Mouse (Mus musculus): ENCODE results near the gene Ptrh2. TPM values are rescaled to one million over a fixed set of nuclear protein-coding genes. Genes with fewer than 3 reads are reported as not detected.
A peak's percentile ranks its signal among the peaks of the same experiment; 100 is the strongest.

Gene Ptrh2
- 10 to 100 TPM; 12.4 to 12.7 TPM for total RNA-seq (2021)
- long read RNA-seq, experiment 1, transcript Ptrh2-202 (2 exons, 3,038 nt): major isoform, 11 of 11 reads
- long read RNA-seq, experiment 1, partial matches to known transcripts: 0 of 11 reads
- long read RNA-seq, experiment 1, other reads (novel, unspliced or antisense): 0 of 11 reads
- long read RNA-seq, experiment 2, transcript Ptrh2-202 (2 exons, 3,038 nt): major isoform, 33 of 37 reads
- long read RNA-seq, experiment 2, partial matches to known transcripts: 1 of 37 reads
- long read RNA-seq, experiment 2, other reads (novel, unspliced or antisense): 3 of 37 reads

DNA sequence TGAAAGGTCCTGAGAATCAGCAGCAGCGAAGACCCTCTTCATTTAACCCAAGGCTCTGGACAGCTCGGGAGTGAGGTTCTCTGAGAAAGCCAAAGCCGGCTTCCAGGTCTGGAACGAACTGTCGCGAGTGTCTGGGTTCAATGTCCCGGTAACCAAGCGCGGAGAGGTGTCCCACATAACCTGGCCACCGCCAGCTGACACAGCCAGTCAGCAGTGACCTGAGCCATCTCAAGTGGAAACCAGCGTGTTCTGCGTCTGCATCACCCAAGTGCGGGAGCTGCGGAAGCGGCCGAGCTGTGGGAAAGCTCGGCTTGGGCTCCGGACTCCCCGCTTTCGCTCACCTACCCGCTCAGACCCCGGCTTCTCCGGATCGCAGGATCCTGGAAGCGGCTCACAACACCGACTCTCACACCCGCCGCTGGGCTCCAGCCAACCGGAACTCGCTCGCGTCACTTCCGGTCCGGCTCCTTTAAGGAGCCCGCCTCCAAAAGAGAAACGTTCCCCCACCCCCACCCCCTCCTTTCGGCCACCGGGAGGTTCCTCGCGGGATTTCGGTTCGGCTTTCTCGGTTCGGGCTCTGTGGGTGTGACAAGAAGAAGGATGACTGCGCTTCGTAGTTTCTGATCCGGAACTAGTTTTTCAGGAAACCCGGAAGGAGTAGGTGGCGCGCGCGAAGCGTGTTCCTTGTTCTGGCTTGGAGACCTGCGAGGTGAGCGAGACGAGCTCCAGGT is at the start of gene Ptrh2, which contains the start of gene Vmp1:
Gene Ptrh2, plus strand, starts transcription at position 591 of the 731 bp plus-strand sequence.
Gene Vmp1, minus strand, starts transcription at position 442 of the 731 bp plus-strand sequence.
- DNase-seq (ENCODE audit: low spot score in 2 of 2): peak; percentile 92 to 93

DNA sequence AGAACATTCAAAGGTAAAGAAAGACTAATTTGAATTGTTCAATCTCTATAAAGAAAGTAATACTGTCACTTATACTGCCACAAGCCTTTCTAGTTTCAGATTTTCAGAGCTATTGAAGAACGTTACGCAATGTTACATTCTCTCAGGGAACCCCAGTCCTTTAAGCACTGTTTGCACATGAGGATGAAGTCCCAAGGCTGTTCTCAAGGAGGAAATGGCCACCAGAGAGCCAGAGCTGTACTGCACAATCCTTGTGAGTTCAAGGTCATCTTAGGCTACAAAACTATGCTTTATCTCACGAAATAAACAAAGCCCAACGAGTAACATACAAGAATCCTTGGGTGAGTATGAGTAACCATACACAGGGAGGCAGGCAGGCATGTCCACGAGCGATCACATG is 49.4 kb upstream of the Ptrh2 start:
- DNase-seq (ENCODE audit: low spot score in 2 of 2): no peak

GRCm38 (mm10) chr11:86637697-86638096 is 46.1 kb upstream of the Ptrh2 start:
- DNase-seq (ENCODE audit: low spot score in 2 of 2): no peak

DNA sequence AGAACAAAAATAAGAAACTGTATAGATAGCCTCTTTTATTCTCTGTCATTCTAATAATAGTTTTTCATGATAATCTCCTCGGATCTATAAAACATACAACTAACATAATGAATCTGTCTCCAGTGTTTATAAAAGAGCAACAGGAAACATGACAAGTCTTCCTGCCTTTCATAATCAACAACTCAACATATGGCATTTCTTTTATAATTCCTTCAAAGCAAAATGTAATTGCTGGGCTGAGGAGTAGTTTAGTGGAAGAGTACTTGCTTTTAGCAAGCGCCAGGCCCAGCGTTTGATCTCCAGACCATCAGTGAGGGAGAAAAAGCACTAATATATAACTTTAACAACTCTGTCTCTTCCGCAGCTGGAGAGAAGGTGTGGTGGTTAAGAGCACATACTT is 42.1 kb upstream of the Ptrh2 start:
- no peak for DNase-seq (ENCODE audit: low spot score in 2 of 2)

DNA sequence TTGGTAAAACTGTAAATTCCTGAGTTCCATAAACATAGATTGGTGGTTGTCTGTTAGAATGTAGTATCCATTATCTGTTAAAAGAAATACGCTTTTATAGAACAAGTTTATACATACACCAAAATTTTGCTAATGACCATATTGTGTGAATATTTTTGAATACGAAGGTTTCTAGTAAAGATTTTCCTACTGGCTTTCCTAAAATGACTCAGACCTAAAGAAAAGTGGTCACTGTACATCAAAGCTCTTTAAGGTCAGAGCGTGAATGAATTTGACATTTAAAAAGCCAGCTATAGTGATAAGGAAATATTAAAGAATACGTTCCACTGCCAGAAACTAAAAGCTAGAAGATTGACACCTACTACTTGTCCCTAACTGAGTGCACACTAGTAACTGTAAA is 39.2 kb upstream of the Ptrh2 start:
- no peak for DNase-seq (ENCODE audit: low spot score in 2 of 2)

DNA sequence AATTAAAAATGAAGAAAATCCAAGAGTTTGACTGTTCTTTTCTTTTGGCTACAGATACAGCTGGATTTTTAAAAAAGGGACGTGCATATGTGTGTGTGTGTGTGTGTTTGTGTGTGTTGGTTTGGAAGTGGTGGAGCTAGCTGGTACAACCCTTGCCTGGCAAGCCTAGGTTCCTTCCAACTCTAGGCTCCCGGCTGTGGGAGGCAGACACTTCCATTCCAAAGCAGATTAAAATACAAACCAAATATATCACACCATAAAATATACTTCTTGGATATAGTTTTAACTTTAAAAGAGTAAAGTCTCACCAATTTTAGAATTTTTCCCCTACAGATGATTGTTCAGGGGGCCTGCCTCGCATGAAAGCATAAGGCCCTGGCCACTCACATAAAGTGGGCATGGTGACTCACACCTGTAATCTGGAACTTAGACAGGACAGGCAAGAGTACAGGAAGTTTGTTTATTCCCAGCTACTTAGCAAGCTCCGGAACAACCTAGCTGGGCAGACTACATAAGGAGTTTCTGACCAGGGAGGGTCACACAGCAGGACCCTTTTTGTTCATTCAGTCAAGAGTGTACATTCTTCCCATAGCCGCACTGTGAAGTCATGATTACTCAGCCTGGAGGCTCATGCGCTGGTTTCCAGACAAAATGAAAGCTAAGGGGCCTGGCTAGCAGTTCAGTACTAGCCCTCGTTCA is 37.5 kb upstream of the Ptrh2 start:
- DNase-seq (ENCODE audit: low spot score in 2 of 2): no peak

- DNase-seq (ENCODE audit: low spot score in 2 of 2): no peak
Measured at GRCm38 (mm10) chr11:86646885-86647459, 36.8 kb upstream of the Ptrh2 start.

DNA sequence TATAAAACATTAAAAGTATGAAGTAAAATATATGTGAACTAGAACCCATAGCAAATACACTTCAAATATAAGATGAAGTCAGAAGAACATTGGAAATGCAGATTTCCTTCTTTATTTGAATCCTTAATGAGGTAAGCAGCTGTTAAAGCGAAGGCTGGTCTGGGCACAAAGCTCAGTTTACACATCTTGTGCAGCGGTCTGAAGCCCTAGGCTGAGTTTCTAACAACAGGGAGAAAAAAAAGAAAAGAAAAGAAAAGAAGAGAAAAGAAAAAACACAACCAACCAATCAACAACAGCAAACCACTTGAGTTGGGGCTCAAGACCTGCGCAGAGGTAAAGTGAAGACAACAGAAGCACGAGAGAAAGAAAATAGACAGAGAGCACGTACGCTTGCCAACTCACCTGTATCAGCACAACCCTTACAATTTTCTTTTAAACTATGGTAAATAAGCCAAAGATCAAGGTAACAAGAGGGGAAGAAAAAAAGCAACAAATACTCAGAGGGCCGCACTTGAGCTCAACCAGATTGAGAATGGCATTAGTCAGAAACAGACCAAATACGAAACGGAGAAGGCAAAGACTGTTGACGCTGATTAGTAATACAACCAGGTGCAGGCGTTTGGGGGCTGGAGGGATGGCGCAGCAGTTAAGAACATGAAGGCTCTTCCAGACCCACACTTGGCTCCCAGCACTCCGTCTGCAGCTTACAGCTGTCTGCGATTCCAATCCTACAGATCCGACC is 35.9 kb upstream of the Ptrh2 start:
- DNase-seq (ENCODE audit: low spot score in 2 of 2): no peak

DNA sequence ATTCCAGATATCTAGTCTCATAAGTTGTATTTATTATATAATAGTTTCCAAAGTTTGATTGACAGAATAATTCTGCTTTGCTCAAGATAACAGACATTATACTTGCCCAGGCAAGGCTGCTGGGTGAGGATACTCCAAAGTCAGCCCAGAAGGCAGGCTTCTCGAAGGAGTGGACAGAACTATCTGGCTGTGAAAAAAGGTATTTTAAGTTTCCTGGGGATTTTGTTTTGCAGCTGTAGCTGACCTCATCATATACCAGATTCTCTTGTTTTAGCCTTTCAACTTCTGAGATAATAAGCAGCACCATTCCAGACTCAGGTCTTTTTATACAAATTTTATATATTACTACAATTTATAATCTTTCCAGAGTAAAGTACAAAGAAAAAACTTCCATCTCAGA is 34.2 kb upstream of the Ptrh2 start:
- DNase-seq (ENCODE audit: low spot score in 2 of 2): no peak

DNA sequence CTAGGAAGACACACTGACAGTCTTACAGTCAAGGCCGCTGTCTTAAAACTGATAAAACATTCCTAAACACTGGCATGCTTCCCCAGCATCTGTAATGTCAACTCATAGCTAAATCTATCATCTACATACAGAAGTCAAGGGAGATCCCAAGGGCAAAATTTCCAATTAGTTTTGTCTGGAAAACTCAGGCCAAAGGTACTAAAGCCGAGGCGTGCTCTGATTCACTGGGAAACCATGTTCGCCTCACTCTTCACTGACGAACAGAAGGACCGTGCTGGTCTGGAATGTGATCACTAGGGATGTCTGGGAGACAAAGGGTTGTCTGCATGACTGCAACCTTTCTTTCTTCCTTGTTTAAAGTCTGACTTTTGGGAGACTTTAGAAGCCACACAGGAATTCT is 33.1 kb upstream of the Ptrh2 start:
- DNase-seq (ENCODE audit: low spot score in 2 of 2): no peak

DNA sequence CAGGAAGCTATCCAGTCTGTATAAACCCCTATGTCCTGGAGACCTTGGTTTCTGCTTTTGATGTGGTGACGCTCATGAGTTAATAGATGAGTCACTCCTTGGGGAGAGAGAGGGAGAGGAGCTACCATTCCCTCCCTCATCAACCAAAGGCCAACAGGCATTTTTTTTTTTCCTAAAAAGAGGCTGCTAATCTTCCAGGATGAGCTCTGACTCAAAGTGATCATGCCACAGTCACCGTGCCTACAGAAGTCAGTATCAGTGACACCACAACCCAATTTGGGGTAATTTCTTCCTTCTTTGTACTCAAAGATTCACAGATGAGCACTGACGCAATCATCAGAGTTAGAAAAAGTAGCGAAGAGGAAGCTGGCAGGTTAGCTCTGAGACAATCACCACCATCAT is 31.2 kb upstream of the Ptrh2 start:
- DNase-seq (ENCODE audit: low spot score in 2 of 2): no peak

- peak in 1 of 2 experiments; percentile 54 for DNase-seq (ENCODE audit: low spot score in 2 of 2)
Measured at GRCm38 (mm10) chr11:86653446-86653845, 30.3 kb upstream of the Ptrh2 start.

DNA sequence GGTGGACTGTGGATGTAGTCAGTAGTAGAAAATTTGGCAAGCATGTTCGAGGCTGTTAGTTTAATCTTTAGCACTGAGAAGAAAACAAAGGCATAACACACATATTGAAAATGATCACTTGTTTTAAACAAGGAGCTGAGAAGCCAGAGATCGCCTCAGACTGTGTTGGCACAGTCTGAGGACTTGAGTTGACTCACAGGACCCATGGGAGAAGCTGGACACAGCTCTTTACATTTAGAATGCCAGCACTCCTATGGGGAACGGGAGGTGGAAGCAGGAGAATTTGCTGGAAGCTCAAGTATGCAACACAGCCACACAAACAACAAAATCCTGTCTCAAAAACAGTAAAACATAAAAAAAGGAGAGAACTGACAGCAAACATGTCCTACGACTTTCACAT is 29.7 kb upstream of the Ptrh2 start:
- no peak for DNase-seq (ENCODE audit: low spot score in 2 of 2)

- no peak for DNase-seq (ENCODE audit: low spot score in 2 of 2)
Measured at GRCm38 (mm10) chr11:86655671-86656070, 28.1 kb upstream of the Ptrh2 start.

- DNase-seq (ENCODE audit: low spot score in 2 of 2): no peak
Measured at GRCm38 (mm10) chr11:86656849-86657567, 26.8 kb upstream of the Ptrh2 start.

GRCm38 (mm10) chr11:86657863-86658262 is 25.9 kb upstream of the Ptrh2 start:
- DNase-seq (ENCODE audit: low spot score in 2 of 2): no peak

DNA sequence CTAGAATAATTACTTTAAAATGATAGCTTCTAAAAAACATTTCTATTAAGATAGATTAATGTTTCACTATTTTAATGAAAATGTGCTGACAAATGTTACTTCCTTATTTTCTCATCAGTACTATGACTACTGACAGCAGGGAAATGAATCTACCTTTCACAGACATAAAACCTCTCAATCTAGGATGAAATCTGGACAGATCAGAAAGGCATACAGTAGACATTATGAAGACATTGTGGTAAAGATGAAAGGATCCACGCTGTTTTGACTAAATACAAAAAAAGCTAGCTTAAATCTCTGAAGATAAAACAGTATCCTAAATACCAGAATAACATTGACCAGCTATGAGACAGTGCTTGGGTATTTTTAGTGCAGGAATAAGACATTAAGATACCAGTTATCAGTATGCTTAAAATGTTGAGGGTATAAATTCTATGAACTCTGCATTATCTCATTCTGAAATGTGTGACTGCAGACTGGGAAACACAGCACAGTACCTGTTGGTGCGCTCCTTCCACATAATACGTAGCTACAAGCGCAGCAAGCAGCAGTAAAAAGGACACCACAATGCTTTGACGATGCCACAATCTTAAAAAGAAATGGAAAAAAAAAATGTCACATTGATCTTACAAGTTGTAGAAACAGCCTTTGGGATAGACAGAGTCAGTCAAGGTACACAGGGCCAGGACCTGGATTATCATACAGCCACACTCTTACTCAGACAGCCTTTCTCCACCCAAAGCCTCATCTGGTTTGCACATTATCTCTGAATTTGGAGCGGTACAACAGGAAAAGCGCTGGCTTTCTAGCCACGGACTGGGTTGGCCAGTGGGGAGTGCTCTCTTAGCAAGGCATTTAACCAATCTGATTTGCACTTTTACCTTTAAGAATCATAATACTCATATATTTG is 20.5 kb upstream of the Ptrh2 start:
- DNase-seq (ENCODE audit: low spot score in 2 of 2): no peak

GRCm38 (mm10) chr11:86663977-86664376 is 19.8 kb upstream of the Ptrh2 start:
- no peak for DNase-seq (ENCODE audit: low spot score in 2 of 2)

GRCm38 (mm10) chr11:86664406-86664805 is 19.4 kb upstream of the Ptrh2 start:
- DNase-seq (ENCODE audit: low spot score in 2 of 2): no peak

All from adrenal gland, adult 18-20 months (tissue).